Mouse (Mus musculus): ENCODE measurements around the gene Cp.
"Not testable (repeated sequence)": the region's sequence is repeated elsewhere in the genome, so short reads cannot be mapped to it uniquely, and the experiment has no call there.

Cp gene

DNA sequence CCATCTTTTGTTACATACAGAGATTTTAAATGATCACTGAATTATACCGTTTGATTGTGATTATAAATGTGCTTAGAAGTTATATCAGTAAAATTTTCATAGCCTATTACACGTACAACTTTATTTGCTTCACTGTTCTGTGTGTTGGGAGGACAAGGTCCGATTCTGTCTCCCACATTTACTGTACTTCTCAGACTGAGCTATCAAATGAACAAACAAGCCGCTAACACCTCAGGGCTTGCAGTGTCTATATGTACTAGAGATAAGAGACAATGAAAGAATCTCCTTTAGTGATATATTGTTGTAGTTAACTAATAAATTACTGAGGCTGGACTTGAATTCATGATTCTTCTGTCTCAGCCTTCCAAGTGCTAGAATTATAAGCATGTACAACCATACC is 50.4 kb downstream of the Cp start:
- DNase-seq (ENCODE audit: low spot score) = no peak

DNA sequence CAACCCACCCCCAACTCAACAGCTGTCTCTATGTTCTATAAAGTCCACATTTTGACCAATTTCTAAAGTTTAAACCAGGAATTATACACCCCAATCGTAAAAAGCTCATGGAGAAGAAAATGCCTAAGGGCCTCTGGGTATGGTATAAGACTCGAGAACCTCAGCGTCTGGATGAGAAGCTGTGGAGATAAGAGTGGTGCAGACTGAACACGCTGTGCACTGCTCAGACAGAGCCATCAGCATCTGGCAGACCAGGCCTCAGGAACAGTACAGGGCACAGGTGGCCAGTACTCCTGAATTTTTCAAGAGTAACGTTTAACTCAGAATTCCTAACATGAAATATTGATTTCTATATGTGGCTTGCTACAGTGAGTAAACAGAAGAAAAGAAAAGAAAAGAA is 50.9 kb downstream of the Cp start:
- no peak for DNase-seq (ENCODE audit: low spot score)

DNA sequence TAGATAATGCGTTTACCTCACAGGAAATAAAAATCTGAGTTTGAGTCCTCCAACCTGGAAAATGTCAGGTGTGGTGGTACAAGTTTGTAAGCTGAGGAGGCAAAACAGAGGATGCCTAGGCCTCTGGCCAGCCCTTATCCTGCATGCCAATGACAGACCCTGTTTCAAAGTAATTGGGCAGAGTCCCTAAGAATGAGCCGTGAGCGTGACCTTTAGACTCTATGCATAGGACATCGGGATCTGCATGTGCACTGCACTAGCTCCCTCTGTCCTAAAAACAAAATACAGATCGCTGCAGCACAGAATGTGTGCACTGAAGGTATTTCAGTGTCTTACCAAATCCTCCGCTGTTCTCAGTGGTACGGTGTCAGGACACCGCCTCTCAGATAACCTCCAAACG is 53.6 kb downstream of the Cp start:
- no peak for DNase-seq (ENCODE audit: low spot score)

DNA sequence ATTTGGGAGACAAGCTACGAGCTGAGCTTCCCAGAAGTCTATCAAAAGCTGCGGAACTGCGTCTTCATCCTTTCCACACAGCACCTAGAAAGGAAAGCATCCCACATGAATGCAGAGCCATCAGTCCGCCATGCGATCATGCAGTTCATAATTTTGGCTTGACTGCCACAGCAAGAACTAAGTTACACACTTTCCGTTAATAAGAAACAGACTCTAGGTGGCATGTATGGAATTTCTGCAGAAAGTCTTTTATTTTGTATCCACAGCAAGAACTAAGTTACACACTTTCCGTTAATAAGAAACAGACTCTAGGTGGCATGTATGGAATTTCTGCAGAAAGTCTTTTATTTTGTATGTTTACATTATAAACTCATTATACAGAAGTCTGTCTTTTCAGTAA is 54.1 kb downstream of the Cp start:
- DNase-seq (ENCODE audit: low spot score) = not testable (repeated sequence)

DNA sequence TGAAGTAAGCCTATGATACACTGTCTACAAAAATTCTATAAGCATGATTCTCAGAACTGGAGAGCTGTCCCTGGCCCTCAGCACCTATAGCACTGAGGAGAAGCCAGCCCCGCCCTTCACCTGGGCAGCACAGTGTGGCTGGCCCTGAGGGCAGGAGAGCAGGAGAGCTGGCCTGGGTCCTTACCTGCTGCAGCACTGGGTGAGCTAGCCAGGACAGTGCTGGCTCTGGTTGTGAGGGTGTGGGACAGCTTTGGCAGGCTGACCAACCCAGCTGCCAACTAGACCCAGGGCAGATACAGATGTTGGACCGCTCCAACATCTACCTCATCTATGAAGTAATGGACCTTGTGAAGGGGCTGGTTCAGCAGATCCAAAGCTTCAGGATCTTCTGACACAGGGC is 57.6 kb downstream of the Cp start:
- DNase-seq (ENCODE audit: low spot score) = no peak

DNA sequence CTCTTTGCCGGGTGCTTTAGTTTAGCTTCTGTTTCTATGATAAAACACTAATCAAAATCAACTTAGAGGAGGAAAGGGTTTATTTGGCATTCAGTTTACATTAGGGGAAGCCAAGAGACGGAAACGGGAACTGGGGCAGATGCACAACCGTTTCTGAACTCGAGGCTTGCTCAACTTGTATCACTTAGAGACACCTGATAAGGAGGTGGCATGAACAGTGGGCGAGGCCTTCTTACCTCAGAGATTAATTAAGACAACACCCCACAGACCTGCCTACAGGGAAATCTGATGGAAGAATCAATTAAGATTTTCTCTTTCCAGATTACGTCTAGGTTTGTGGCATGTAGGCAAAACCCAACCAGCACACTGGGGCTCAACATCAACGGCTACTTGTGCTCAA is 61.2 kb downstream of the Cp start:
- no peak for DNase-seq (ENCODE audit: low spot score)

DNA sequence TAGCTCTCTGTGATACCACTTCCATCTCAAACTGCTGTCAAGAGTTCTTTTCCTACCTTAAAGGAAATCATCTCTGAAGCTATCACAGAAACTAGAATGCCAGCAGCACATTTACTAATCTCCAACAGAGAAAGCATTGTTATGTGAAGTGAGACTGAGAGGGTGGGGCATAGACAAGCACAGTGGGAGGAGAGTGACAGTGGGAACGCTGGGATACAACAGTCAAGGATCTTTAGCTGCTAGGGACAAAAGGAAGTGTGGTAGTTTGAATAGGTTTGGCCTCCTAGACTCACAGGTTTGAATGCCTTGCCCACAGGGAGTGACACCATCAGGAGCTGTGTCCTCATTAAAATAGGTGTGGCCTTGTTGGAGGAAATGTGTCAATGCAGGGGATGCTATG is 67.0 kb downstream of the Cp start:
- DNase-seq (ENCODE audit: low spot score) = no peak

DNA sequence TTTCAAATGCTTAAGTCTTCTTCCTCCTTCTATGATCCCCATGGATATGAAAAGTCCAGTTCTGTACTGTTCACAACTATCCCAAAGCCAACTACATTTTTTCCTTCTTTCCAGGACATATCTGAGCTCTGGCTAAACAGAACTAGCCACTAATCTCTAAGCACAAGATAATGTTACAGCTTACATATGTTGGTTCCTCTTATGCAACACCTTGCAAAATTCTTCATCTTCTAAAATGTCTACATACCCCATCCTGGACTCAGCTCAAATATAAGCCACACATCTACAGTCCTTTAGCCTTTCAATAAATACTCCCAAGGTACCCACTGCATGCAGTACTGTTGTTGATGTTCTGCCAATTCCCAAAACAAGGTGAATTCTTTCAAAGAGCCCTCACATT is 69.6 kb downstream of the Cp start:
- no peak for DNase-seq (ENCODE audit: low spot score)

DNA sequence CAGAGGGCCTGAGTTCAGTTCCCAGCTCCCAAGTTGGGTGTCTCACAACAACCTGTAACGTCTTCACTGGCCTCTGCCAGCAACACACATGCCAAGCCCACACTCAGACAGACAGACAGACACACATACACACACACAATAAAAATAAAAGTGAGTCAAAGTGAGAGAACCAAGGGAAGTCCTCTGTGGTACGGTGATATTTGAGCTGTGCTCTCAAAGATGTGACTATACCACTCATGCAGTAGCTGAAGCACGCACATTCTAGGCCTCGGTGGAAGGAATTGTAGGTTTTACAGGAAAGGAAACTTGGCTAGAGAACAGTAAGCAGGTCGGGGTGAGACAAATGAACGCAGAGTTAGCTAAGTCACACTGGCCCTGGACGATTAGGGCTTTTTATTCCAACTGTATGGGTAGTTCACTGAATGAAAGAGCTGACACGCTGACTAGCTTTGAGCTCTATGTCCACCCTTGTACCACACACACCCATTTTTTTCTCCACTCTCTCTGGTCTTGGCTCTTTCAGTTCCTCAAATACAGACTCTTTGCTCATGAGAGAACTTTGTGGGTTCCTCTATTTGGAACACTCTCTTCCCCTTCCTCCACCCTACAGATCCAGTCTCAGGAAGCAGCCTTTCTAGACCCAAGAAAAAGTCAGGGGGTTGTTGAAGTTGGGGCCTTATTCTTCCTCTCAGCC is 70.3 kb downstream of the Cp start:
- no peak for DNase-seq (ENCODE audit: low spot score)

DNA sequence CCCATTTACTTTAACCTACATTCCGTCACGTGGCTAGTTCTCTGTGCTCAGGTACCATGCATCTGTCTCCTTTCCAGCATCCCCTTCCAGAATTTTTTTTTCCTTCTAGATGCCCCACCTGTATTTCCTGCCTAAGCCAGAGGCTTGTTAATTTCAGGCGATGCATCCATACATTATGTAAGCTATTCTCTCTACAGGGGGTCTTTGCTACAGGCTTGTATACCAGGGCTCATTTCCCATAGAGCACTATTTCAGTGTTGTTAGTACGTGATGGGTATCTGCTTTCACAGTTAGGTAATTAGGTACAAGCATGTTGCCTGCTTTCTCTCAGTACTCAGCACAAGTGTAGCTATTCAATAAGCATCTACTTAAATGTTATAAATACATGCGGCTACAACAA is 70.9 kb downstream of the Cp start:
- no peak for DNase-seq (ENCODE audit: low spot score)

DNA sequence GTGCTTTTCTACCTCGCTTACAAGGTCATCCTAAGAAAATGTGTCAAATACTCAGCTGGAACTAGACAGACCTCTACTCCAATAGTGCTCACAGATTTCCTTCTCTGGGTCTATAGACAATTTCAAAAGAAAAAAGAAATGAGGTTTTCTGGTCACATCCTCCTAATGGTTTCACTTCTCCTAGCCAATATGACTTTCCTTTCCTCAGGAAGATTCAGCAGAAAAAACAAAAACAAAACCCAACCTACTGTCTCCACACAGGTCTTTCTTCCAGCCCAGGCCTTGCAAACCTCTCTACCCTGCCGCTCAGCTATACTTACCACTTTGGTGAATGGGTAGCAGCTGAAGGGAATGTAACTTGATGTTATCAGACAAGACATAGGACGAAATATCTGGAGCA is 71.8 kb downstream of the Cp start:
- DNase-seq (ENCODE audit: low spot score) = no peak

DNA sequence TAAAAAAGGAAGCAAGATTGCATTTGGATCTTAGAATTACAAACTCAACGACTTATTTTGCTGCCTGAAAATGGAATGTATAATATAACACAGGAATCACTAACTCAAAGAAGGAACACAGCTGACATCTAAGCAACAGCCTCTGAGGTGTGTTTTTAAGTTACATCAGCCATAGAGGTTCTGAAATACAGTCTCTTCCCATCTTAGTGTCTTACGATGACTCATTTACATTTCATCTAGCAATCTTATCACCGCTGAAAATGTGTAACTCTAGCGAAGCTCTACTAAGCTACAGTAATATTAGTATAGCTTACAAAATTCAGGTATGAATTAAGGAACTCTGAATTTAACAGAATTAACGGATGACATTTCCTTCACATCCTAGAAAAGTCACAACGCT is 74.0 kb downstream of the Cp start:
- DNase-seq (ENCODE audit: low spot score) = no peak

DNA sequence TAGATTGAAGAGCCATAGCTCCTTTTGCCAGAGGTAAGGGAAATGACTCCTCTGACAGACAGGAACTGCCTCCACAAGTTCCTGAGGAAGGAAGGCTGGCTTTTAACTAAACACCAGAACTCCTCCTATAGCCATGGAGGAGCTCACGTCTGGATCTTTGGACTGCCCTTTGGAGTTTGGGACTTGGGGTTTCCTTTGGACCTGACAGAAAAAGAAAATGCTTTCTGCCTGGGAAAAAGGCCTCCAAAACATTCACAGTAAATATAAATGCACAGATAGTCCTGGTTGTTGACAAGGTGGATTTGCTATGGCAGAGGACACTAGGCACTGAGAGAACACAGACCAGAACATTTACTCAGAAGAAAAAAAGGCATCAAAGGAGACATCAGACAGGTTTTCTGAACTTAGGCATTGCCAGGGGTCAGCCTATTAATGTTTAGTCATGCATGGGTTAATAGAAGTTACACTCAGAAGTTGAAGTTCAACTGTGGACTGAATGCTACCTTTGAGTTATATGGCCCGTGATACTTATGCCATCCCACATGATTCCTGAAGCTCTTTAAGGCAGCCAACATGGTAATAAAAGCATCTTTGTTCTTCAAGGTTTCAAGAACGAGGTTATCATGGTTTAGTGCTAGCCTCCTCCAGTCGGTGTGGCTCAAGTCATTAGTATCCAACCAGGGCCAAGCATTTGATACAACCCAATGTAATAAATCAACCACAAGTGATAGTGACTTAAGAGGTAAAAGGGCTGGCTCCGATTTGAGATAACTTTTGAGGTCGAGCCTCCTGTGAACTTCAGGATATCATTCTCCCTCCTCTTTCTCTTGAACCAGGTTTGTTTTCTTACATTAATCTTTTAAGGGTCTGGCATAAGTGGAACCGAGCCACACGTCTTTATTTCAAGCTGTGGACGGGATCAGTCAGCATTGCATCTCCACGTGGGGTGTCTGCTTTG is 77.2 kb downstream of the Cp start:
- DNase-seq (ENCODE audit: low spot score) = peak; percentile 11

DNA sequence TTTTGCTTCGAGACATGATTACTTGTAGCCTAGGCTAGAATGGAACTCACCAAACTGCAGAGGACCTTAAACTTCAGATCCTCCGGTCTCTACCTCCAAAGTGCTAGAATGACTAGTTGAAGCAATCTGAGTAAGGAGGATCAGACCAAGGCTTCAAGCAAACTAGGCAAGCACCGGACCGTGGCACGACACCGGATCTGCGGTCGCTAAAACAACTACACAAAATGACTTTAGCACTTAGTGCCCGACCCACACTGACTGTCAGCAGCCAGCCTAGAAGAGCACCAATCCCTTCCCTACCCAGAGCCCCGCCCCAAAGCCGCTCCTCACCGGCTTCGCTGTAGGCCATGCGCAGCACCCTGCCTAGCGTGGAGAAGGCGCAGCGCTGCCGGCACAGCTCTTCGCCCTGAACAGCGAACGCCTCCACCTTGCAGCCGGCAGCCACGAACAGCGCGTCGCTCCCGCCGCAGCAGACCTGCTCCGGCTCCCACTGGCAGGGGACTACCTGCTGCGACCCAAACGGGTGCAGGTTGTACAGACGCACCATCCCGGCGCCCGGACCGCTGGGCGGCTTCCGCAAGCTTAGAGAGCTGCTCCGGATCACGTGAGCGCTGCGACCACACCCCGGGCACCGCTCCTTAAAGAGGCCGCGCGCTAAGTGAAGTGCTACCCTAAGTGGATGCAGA is 78.0 kb downstream of the Cp start, which contains the start of gene Hps3:
Gene Hps3, minus strand, starts transcription at position 597 of the 686 bp plus-strand sequence.
- DNase-seq (ENCODE audit: low spot score) = peak; percentile 84

DNA sequence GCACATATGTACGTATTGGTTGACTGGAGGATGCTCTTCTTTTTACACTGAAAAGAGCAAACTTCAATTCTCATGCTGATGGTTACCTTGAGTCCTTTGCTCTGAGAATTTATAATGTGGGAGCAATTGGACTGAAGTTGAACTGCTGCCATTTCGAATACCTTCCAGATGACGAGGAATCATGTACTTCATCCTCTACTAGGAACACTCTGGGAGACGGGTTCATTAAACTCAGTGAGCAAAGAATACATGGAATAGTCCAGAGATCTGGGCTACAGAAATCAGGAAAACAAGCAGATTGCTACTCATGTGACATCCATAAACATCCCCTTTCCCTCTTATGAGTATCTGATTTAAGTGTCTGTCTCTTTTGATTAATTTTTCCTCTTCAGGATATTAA is 79.2 kb downstream of the Cp start:
- DNase-seq (ENCODE audit: low spot score) = no peak

DNA sequence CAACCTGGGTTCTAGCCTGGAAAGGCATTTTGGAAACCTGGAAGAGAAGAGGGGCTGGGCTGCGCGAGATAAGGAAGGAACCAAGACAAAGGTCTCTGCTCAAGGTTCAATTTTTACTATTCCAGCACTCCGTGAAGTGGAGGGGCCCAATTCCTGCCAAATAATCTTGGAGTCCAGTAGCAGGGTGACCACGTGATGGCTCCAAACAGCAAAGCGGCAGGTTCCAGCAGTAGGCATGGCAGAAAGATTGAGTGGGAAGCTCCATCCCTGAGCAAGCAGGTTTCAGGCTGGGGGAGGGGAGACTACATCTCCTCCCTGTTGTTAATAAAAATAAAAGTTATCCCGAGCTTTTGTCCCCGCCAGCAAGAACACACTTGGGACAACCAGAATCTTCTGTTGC is 84.6 kb downstream of the Cp start:
- not testable (repeated sequence) for DNase-seq (ENCODE audit: low spot score)

DNA sequence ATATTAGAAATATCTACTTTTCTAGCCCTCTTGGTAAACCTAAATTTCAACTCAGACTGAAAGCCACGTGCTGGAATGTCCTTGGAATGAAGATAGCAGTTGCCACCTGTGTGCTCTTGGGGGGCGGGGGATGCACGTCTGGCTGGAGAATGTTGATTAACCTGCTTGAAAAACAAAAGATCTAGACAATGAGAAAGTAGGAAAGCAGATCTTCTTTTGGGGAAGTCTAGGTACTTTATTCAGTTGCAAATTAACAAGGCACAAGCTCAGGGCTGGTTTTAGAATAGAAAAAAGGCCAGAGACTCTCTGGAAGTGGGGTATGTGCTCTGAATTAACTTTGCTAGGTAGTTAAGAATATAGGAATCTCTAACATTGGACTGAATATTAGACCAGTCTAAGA is 87.9 kb downstream of the Cp start:
- DNase-seq (ENCODE audit: low spot score) = not testable (repeated sequence)

DNA sequence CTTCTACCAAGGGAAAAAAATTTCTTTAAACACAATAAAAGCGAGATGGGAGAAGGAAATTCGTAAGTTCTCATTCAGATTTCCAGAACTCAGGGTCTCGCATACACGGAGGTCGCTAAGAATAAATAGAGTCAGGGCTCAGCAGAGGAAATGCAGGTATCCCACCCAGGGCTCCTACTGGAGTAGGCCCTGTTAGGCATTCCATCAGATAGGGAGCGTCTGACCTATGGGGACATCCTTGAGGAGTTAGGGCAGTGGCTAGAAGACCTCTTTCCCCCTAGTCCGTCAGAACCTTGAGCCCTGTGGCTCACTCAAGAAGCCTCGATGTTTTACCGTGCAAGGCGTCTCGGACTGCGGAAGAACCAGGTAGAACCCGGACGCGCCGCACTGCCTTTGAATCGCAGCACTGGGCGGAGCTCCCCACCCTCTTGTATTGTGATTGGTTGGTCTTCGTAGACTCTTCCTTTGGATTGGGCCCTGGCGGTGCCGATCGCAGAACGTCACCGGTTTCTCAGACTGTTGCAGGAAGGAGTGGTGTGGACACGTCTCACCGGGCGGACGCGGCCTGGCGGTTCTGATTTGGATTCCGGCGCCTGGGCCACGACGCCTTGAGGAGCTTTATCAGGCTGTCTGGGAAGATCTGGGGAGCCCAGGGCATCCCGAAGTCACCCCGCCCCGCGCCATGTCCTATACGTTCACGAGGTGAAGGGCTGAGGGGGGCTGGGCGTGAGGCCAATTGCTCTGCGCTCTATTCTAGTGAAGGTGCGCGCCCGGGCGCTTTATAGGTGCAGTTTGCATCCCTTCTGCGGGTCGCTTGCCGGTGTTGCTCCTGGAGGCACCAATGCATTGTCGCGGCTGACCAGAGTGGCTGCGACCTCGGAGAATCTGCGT is 100.7 kb downstream of the Cp start, which contains the start of gene Hltf:
Gene Hltf, plus strand, starts transcription at position 506 of the 891 bp plus-strand sequence.
- DNase-seq (ENCODE audit: low spot score) = peak; percentile 97

DNA sequence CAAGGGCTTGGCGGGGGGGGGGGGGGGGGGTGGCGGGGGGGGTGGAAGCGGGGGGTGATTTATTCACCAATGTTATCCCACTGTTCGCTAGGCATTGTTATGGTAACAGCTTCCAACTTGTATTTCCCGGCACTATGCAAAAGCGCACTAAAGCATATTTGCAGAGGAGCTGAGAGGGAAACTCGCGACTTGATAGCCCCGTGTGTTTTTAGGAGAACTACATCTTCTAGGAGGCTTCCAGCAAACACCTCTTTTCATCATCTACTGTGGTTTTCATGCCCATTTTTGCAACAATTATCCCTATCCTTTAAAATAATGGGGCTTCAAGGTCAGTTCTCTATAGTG is 101.3 kb downstream of the Cp start:
- peak; percentile 38 for DNase-seq (ENCODE audit: low spot score)
